Mouse (Mus musculus) spleen, adult 2 months (tissue): ENCODE data around the gene Mctp1. TPM values are rescaled to one million over a fixed set of nuclear protein-coding genes. Genes with fewer than 3 reads are reported as not detected.

Experiments used
- DNase-seq, 2 experiments: peaks; one replicate each; pipeline versions ENCODE4 v3.0.0 to v3.0.0-alpha.2; 2012 to 2021; ENCODE audit warnings: low spot score in 2 of 2, low read depth in 1 of 2
- H3K27ac ChIP-seq: fragments of 200-500 bp; 2 replicates; pipeline ENCODE4 v1.5.1; 2012; ENCODE audit warnings: low read length, inconsistent platforms; ENCODE audit not compliant: insufficient read depth
- H3K27me3 ChIP-seq: fragments of 200-500 bp; 2 replicates; pipeline ENCODE4 v1.6.1; 2012; ENCODE audit warnings: mild to moderate bottlenecking, moderate library complexity, low read length, inconsistent platforms; ENCODE audit not compliant: control insufficient read depth, insufficient read depth
- H3K36me3 ChIP-seq: fragments of 200-500 bp; 2 replicates; pipeline ENCODE4 v1.6.1; 2012; ENCODE audit warnings: mild to moderate bottlenecking, low read length, inconsistent platforms; ENCODE audit not compliant: control insufficient read depth, insufficient read depth
- H3K4me1 ChIP-seq: fragments of 200-500 bp; 2 replicates; pipeline ENCODE4 v1.6.1; 2011; ENCODE audit warnings: inconsistent platforms; ENCODE audit not compliant: control insufficient read depth, insufficient read depth, insufficient read length
- H3K4me3 ChIP-seq: fragments of 200-500 bp; 2 replicates; pipeline ENCODE4 v1.5.1; 2011; ENCODE audit warnings: mild to moderate bottlenecking, inconsistent platforms; ENCODE audit not compliant: insufficient read depth, insufficient read length; ENCODE audit errors: extremely low read depth
- CTCF ChIP-seq: fragments of 200-500 bp; IDR thresholded peaks from 2 replicates; pipeline ENCODE4 v1.5.1; 2011; ENCODE audit warnings: mild to moderate bottlenecking, inconsistent platforms; ENCODE audit not compliant: insufficient read depth, insufficient read length, insufficient replicate concordance; ENCODE audit errors: extremely low read depth
- POLR2A ChIP-seq: fragments of 200-500 bp; IDR thresholded peaks from 2 replicates; pipeline ENCODE4 v1.6.1; 2011; ENCODE audit warnings: low read depth, low read length, inconsistent platforms
- WGBS: fragments of 180-500 bp; shearing (Covaris S2); methylation state at CpG from one replicate; pipeline ENCODE4 v1.1.7; 2018; 5-methylcytosine and 5-hydroxymethylcytosine counted together
- polyA plus RNA-seq: library from polyadenylated mRNA; depleted of rRNA; stranded (reverse); fragments of >200 nt; gene quantifications from 2 replicates; pipeline ENCODE4 v1.2.3, GENCODE M21; 2012

Mctp1 gene
- polyA plus RNA-seq, 1 experiment, result 0.53 TPM

DNA sequence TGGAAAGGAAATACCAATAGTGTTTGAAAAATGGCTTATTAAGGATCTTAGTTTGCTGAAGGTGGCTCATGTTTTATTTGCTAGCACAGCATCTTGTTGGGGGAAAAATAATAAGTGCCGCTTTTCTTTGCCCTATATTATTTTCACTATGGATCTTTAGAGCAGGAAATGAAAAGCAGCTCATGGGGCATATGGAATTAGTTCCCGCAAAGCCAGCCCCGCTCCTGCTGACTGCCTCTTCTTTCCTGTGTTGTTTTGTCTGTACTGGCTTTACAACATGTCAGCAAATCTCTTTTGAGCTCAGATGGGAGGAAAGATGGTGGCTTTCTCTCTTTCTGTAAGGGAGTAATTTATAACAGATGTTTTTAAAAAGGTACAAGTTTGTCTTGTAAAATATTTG lies 618.3 kb downstream of the Mctp1 start:
- Histone ChIP-seq H3K27ac (no peak overlapping the region), H3K4me3 (no peak overlapping the region), H3K4me1 (no peaks in the 10 kb centered on the region), H3K27me3 (no peaks in the 10 kb centered on the region), H3K36me3 (no peaks in the 10 kb centered on the region)
- 90% methylated on average over 3 of the region's 3 CpGs for WGBS
- TF ChIP-seq POLR2A (no peak), CTCF (no peak)
- DNase-seq, result no peak

DNA sequence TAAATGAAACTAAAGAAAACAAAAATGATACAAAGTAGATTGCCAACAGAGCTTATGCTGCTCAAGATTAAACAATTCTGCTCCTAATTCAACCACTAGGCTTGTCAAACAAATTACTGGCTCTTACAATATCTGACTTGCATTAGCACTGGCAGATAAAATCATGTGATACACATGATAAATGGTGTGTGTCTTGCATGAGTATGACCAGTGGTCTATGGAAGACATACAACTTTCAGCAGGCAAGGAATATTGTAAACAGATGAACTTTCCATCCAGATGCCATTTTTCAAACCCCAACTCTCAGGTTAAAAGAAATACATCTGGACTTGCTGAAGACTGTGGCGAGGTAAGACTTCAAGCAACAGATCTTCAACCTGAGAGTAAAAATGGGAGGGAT lies 619.3 kb downstream of the Mctp1 start:
- H3K27me3 ChIP-seq, result no peaks in the 10 kb centered on the region
- 92% methylated on average over 1 of the region's 1 CpGs for WGBS
- no peak overlapping the region for H3K27ac ChIP-seq
- no peak overlapping the region for H3K4me3 ChIP-seq
- H3K4me1 ChIP-seq, result no peaks in the 10 kb centered on the region
- DNase-seq, result no peak
- no peaks in the 10 kb centered on the region for H3K36me3 ChIP-seq
- no peak for TF ChIP-seq CTCF
- TF ChIP-seq POLR2A, result no peak

- DNase-seq, result no peak
- H3K27ac ChIP-seq, result no peak overlapping the region
- no peaks in the 10 kb centered on the region for H3K27me3 ChIP-seq
- no peaks in the 10 kb centered on the region for H3K36me3 ChIP-seq
- 88% methylated on average over 2 of the region's 2 CpGs for WGBS
- TF ChIP-seq CTCF (no peak), POLR2A (no peak)
- H3K4me3 ChIP-seq, result no peak overlapping the region
- no peaks in the 10 kb centered on the region for H3K4me1 ChIP-seq
These were observed 634.5 kb downstream of the Mctp1 start for GRCm38 (mm10) chr13:77018851-77019250.

GRCm38 (mm10) chr13:77029594-77029993 lies 645.3 kb downstream of the Mctp1 start:
- no peak for TF ChIP-seq POLR2A
- TF ChIP-seq CTCF, result no peak

DNA sequence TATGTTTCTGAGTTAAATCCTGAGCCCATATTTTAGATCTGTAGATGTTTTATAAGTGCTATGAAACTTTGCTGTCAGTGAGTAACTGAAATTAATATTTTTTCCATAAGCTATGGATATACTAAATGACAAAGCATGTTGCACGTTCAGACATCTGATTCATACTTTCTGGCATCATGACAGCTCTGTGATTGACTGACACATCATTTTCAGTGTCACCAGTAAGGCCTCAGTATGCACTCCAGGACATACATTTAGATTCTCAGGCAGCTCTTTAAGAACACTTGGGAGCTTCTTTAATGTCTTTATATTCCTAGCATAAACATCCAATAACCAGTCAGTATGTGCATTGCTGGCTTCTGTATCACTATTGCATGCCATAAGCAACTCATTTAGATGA lies 659.0 kb downstream of the Mctp1 start:
- TF ChIP-seq CTCF (no peak), POLR2A (no peak)
- 85% methylated on average over 1 of the region's 1 CpGs for WGBS
- Histone ChIP-seq H3K36me3 (0 out of 2 replicates have a peak, but pooled peaks cover 2% of the 10 kb centered on the region), H3K4me1 (no peaks in the 10 kb centered on the region), H3K27me3 (no peaks in the 10 kb centered on the region), H3K4me3 (no peak overlapping the region), H3K27ac (no peak overlapping the region)
- DNase-seq, result no peak

More at GRCm38 (mm10) chr13:77029594-77029993, 645.3 kb downstream of the Mctp1 start:
- H3K4me1 ChIP-seq, result no peaks in the 10 kb centered on the region
- DNase-seq, result no peak
- no peaks in the 10 kb centered on the region for H3K36me3 ChIP-seq
- no peaks in the 10 kb centered on the region for H3K27me3 ChIP-seq
- H3K4me3 ChIP-seq, result no peak overlapping the region
- WGBS, result 84% methylated on average over 5 of the region's 5 CpGs
- no peak overlapping the region for H3K27ac ChIP-seq

DNA sequence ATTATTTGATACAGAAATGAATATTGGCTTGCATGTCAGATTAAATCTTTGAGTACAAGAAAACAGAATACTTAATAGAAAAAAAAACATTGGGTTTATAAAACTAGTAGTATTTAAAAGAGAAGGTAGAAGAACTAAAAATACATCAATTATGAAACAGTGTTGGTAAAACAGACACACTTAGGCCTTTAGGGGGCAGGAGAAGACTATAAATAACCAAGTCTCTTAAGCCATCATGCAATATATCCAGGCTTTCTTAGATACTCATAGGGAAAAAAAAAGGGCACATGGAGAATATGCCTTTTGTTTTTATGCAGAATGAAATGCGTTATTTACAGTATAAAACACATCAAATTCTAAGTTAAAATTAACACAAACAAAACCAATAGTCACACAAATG lies 661.0 kb downstream of the Mctp1 start:
- TF ChIP-seq POLR2A, result no peak
- no peak for TF ChIP-seq CTCF
- Histone ChIP-seq H3K4me3 (no peak overlapping the region), H3K27me3 (no peaks in the 10 kb centered on the region), H3K4me1 (no peaks in the 10 kb centered on the region), H3K27ac (no peak overlapping the region), H3K36me3 (0 out of 2 replicates have a peak, but pooled peaks cover 2% of the 10 kb centered on the region)
- DNase-seq, result peak in 1 of 2 experiments; percentile 4
- WGBS, result 95% methylated on average over 1 of the region's 1 CpGs

DNA sequence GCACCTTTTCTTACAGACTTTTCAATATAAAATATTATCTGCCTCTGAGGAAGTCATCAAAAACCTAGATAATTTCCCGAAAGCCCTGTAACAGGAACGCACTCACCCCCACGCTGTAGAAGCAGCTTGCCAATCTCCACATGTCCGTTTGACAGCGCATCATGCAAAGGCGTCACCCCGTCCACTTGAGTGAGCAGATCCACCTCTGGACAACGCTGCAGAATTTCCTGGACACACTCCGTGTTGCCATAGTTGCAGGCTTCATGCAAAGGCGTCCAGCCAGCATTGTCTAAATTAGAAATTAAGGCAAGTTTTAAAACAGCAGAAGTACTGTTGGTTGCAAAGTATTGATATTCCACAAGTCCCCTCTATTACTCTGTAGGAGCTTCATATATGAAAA lies 662.1 kb downstream of the Mctp1 start:
- H3K27me3 ChIP-seq, result no peaks in the 10 kb centered on the region
- no peak for TF ChIP-seq CTCF
- no peak for TF ChIP-seq POLR2A
- H3K36me3 ChIP-seq, result 0 out of 2 replicates have a peak, but pooled peaks cover 2% of the 10 kb centered on the region
- H3K4me3 ChIP-seq, result no peak overlapping the region
- no peak for DNase-seq
- no peaks in the 10 kb centered on the region for H3K4me1 ChIP-seq
- WGBS, result 92% methylated on average over 10 of the region's 10 CpGs
- H3K27ac ChIP-seq, result no peak overlapping the region
